Mouse (Mus musculus) kidney, postnatal 25 days (tissue): ENCODE measurements around the gene BC049352.

Experiments
- DNase-seq, 2 experiments: peaks; one replicate each; pipeline ENCODE4 v3.0.0; 2021; ENCODE audit warnings: mixed read lengths in 2 of 2

The BC049352 gene

DNA sequence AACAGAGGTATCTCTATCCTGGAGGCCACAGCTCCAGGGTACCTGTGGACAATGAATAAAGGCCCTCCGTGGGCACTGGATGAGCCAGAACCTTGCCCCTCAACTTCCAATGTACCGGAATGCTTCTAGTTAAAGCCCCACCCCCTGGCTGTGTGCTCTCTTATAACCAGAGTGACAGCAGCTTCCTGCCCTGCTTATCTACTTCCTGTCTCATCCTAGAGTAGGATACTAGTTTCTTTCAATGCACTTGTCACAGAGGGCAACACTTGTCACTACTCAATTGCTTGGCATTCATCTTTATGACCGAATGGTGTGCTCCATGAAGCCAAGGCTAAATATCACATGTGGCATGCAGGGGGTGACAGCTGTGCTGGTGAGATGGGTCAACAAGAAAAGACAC lies 69.5 kb downstream of the BC049352 start:
- peak in 1 of 2 experiments; percentile 19 for DNase-seq

DNA sequence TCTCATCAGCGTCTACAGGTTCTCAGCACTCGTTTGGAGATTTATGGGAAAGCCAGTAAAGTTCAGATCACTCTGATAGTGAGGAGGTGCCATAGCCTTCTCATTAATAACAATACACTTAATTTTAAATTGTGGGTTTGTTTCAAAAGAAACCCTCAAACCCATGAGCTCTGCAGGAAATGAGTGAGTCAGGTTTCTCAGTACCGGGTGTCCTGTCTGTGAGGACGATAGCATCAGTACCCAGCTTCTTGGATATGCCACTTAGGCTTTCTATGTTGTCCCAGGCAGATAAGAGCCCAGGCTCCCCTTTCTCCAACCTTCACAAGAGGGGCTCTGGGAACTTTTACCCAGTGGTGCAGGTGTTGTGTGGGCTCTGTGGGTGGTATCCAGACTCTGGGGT lies 70.2 kb downstream of the BC049352 start:
- no peak for DNase-seq

DNA sequence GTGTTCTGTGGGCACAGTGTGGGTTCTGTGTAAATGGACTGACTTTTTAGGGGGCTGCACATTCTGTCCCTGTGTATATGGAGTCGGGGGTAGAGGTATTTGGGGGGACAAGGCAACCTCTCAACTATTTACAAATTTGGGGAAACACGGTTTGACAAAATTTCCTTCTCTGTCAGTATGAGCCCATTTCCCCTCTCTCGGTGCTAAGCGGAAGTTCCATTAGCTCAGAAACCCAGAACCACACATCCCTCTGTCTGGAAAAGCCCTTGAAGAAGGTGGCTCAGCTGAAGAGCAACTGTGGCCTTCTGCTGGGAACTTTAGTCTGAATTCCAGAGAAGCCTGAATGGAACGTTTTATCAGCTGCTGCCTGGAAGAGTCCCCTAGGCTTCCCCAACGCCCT lies 70.6 kb downstream of the BC049352 start:
- no peak for DNase-seq

DNA sequence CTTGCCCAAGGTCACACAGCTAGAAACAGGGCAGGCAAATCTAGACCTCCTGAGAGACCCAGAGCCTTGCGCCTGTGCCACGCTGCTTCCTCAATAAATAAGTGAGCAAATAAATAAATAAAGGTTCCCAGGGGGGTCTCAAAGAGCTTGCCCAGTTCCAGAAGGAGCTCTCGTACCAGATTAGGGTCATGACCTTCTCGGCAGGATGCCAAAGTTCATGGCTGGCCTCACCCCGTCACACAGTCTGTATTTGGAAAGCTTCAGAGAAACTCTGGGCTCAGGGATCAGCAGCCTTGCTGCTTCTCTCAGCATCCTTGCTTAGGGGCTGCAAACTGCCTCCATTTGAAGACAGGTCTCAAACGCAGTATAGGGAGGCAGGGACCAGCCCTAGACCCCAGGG lies 72.2 kb downstream of the BC049352 start:
- DNase-seq: peak in 1 of 2 experiments; percentile 40

DNA sequence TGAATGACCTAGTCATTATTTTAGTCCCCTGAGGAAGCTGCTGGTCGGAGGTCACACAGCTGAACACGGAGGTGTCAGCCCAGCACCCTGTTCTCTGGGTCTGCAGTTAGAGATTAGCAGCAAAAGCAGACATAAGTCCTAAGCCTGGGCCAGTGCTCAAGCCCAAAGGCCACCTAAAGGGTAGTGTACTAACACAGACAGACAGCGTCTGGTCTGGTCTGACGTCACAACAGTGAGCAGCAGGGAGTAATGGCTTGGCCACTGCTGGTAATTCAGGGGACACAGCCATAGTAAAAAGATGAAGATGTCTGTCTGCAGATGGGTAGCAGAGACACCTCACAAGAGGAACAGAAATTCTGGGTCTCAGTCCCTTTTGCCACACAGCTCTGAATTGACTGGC lies 72.8 kb downstream of the BC049352 start:
- no peak for DNase-seq

DNA sequence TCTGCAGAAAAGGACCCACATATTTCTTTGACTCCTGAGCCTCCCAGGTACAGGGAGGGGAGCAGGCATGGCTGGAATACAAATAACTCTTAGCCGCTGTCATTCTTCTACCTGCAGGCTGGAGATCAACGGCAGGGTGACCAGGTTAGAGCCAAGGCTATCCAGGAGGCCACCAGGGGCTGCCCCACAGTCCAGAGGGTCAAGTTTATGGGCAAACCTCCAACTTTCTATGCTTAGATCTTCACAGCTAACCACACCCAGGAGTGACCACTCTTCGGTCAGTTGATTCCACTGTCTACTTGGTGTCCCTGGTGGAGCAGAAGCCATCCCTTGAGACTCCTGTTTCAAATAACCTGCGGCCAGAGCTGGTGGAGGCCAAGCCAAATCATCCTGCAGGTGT lies 73.6 kb downstream of the BC049352 start:
- DNase-seq: peak; percentile 5 to 45

DNA sequence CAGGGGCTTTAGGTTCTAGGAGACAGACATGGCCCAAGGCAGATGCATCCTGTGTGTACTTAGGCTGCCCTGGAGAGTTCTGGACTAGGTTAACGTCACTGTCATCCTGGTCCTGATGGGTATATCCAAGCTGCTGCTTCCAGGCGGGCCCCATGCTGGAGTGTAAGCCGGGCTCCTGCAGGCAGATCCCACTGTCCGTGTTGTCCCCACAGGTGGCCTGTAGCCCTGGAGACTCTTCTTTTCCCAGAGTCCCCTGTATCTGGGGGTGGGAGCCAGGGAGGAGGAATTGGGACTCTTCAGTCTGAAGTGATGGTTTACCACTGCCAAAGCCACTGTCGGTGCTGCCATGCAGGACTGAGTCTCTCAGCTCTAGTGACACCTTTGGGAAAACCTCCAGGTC lies 74.2 kb downstream of the BC049352 start:
- no peak for DNase-seq

DNA sequence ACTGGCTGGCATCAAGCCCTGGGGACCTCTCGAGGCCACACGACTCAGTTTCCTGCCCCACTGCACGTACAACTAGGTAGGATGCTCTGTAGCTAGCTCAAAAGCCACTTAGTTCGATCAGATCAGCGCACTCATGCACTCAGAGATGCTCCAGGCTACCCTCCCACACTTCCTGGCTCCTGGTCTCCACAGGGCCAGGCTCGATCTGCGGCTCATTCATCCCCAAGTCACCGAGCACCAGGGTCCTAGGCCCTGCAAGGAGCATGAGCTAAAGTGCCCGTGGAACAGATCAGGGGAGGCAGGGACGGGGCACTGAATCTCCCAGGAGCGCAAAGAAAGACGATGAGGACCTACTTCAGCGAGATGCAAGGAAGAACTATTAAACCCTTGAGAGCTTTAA lies 77.3 kb downstream of the BC049352 start:
- DNase-seq: no peak

DNA sequence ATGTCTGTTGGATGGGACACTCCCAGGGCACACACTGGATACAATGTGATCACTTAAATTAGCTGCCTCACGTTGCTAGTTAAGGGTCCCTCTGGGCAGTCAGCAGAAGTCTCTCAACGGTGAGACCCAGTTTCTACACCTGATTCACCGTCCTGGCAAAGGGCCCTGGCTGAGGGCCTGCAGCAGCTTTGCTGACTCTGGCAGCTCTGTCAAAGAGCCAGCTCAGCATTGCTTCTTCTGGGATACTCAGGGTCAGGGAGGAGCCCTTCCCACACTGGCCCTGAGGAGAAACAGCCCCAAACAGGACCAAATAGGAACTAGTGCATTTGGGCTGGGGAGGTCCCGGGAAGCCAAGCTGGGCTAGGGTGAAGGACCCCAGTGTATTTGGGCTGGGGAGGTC lies 79.7 kb downstream of the BC049352 start:
- DNase-seq: peak; percentile 80 to 88

DNA sequence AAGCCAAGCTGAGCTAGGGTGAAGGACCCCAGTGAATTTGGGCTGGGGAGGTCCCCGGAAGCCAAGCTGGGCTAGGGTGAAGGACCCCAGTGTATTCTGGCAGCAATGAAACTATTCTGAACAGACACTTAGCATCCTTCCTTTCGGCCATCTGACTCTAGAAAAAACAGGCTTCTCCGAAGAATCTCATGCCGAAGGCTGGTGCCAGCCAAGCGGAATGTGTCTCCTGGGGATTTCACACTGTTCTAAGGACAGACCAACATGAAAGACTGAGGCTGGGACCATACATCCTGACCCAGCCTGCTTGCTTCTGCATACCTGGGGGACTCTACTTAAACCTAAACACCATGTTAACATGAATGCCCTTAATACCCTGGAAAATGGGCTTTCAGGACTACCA lies 80.1 kb downstream of the BC049352 start:
- DNase-seq: no peak

DNA sequence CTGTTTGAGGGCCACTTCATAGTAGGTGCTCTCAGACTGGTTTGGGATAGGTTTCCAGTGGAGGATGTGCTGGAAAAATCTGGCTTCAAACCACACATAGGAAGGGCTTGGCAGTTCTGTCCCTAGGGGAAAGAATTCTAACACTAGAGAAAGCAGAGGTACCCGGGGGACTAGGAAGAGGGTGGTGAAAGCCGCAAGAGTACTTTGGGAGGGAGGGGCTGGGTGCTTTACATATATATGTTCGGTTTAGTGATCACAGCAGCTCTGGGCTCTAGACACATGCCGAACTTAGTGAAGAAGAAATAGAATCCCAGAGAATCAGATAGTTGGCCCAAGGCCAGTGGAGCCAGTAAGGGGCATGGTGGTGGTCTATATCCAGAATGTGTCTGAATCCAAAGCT lies 85.3 kb downstream of the BC049352 start:
- DNase-seq: no peak

DNA sequence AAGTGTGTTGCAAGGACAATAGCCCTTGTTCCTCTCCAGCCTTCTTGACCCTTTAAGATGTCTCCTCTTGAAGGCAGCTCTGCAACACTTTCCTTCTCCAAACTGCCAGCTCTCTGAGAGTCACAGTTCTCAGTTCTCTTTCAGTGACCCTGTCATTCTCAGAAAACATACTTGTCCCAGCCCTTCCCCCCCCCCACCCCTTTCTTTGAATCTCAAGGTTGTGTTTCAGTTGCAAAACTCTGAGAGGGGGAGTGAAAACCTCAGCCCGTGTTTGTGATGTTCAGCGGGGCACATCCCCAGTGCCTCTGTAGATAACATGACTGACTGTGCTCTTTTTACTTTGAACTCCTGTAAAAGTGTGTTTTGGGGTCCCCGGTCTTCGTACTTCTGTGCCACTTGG lies 86.3 kb downstream of the BC049352 start:
- DNase-seq: no peak

DNA sequence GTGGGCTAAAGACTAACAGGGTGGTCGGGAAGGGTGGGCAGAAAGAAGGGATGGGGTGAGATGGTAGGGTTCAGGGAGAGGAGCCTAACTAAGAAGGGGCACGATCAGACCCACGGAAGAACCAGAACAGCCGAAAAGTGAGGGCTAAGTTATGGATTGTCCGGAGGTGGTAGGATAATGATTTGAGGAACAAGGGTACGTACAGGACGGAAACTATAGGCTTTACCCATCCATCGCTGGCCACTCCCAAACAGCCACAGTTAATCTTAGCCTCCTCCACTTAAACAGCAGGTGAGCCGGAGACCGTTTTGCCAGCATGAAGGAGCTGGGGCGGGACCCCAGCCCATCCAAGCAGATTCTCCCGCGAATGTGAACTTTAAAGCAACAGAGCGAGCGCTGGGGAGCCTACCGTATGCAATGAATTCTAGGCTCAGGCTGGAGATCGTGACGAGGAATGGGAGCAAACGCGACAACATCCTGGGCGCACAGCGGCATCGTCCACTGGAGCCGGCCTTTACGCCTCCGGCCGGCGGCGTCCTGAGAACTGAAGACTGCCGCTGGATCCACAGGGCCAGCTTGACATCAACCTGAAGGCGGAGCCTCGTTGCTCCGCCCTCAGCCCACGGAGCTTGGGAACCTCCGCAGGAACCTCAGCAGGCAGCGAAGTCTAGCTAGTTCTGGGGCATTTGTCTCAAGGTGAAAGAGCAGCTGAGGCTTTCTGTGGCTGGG lies 87.0 kb downstream of the BC049352 start, which contains the start of gene Il10ra:
TSS of gene Il10ra (minus strand) at position 553 of the 729 bp plus-strand sequence.
- DNase-seq: peak; percentile 65 to 76

DNA sequence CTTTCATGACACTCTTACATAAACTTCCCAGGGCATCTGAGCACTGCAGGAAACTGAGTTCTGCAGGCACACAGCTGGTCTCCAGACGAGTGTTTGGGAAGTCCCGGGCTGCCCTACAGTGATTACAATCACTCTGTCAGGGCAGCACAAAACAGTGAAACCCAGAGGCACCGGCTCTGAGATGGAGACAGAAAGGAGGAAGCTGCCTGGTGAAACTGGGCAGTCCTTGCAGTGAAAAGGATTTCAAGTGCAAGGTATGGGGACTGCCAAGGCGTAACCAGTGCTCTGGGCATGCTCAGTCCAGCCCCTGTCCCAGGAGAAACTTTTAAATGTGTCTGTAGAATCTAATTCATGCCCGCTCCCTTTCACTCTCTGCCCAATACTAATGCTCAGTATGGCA lies 90.4 kb downstream of the BC049352 start:
- DNase-seq: no peak

DNA sequence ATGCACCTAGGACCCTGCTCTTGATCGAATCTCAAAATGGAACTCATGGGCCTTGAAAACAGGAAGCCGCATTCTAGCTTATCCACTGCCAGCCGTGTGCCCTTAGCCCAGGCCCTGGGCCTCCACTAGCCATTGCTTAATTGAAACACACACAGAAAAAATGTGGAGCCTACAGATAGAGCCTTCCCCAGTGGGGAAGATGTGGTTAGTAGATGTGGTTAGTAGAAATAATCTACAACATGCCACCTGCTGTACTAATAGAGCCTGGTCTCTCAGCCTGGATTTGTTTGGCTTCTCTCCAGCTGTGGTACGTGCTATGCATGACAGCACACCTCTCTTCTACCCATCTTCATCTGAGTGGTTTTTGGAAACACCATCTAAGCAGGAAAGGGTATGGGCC lies 92.4 kb downstream of the BC049352 start:
- no peak for DNase-seq

DNA sequence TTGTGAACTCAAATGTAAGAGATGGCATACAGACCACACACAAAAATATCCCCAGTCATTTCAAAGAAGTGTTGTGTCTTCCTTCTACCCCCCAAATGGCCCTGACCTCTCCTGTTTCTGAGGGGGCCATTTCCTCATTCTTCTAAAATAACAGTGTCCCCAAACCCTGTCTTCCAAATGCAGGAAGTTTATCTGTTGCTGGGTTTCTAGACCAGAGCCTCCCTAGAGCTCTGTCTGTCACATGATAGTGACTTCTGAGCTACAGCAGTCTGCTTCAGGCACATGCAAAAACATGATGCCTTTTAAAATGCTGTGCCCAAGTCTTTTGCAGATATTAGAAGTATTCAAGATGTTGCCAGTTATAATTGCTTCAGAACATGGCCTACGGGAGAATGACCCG lies 92.8 kb downstream of the BC049352 start:
- no peak for DNase-seq

DNA sequence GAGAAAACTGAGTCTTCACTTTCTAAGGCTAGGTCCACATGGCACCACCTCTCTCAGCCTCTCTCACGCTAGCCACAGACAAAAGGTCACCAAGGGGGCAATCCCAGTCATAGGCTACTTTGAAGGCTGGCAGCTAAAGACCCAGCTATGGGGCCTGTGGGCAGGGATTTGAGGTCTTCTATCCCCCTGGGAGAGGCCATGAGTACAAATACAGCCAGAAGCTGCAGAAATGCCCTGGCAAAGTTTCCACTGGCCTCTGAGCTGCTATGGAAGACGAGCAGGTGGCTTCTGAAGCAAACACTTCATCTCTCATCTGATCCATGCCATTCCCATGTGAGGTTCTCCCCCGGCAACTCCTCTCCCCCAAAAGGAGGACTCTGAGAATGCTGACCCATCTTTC lies 98.3 kb downstream of the BC049352 start:
- DNase-seq: no peak

DNA sequence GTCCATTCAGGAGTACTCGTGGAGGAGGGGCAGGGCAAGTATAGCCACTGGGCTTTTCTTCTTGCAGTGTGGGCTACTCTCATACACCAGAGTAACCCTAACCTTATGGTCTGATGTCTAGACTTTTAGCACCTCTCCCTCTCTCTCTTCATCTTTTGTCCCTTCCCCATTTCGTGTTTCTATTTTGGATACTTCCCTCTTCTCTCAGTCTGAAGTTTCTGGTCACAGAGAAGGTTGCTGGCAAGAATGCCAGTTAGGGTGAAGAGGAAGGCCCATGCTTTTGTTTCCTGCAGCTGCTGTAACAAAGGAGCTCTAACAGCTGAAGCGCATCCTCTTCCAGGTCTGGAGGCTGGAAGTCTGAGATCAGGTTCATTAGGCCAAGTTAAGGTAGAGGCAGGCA lies 99.1 kb downstream of the BC049352 start:
- DNase-seq: no peak

DNA sequence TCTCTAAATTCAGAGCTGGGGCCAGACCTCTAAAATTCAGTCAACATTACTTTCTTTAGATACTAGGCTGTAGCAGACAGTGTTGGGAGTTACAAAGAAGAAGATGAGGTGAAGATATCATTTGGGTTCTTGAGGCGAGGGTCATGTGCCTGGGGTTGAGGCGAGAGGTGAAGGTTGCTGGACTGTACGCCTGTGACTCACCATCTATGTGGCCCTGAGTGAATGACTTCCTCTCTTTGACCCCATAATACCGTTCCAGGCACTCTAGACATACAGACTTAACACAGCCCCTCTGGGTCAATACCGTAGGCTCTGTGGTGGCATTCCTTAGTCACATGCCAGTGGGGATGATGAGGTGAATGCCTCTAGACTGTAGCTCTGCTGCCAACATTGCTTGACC lies 100.7 kb downstream of the BC049352 start:
- no peak for DNase-seq

DNA sequence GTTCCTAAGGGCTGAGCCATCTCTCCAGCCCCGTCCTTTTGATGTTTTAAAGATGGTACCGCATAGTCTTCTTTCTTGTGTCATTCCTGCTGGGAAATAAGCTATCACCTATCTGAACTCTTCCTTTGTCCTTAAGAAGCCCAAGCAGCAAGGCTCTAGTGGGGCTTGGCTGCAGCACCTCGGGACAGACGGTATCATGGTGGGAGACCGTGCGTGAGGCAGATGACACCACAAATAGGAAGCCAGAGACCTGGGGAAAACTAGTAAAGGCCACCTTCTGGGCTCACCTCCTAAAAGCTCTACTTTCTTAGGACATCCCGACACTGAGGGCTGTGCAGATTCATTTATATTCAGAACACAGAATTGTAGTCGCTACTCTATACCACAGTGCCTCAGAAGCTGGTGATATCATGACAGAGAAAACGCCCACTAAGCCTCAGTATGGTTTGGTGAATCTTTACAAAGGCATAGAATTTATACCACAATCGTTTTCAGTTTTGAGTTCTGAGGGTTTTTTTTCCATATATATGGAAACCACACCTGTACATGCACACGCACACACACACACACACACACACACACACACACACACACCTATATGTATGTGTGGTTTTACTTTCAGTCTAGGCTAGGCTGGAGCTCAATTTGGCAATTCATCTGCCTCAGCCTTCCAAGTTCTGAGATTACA lies 109.8 kb downstream of the BC049352 start:
- no peak for DNase-seq

DNA sequence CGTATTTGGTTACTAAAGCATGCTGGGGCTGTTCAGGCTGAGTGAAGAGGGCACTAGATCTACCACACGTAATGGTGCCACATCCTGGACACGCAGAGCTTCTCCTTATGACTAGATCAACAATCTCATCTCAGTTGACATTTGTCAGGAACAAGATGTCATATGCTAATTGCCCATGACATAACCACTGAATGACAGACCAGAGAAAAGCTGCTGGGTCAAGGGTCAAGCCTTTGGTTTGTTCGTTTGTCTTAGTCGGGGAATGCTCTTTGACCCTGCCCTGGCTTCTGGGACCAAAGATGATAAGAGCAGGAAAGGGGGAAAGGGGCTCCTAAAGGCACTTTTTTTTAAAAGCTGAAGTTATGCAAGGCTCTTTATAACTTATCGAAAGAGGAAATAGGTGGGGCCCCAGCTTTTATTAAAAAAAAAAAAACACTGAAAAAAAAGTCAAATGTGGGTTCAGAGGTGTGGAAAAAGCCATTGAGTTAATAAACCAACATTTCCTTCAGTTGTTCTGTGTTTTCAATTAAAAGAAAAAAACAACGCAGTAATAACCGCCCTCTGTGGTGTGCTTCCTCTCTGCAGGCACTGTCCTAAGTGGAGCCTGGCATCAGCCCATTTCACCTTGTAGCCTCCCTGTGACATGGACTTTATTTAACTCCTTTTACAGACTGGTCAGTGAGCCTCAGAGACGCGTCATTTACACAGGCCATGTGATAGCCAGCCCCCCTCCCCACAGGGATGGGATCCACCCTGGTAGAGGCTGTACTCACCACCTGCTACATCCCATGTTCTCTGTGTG lies 112.6 kb downstream of the BC049352 start:
- DNase-seq: no peak

DNA sequence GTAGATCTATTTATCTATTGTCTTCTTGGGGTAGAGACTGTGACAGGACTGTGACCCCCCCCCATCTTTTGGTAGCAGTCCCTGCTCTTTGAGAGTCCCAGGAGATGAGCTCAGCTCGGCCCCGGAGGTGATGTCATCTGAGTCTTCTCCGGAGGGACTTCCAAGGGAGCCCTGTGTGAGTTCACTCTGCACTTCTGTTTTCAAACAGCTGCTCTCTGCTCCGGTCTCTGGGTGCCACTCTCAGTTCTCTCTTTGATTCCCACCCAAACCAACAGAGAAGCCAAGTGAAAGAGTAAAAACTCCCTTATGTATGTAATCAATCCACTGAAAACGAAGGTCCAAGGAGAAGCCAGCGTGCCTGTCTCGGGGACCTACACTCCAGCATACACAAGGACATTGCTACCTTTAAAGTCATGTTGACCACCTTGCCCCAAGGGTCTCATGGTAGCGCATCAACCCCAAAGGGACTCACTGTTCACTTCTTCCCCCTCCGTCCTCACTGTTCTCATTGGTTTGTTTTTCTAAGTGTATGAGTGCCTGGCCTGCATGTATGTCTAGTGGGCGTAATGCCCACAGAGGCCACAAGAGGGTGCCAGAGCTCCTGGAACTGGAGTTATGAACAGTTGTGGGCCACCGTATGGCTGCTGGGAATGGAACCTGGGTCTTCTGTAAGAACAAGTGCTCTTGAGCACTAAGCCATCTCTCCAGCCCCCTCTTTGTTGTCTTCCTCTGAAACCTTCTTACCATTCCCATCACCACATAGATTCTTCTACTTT lies 117.6 kb downstream of the BC049352 start:
- DNase-seq: peak; percentile 46 to 68
